Mouse (Mus musculus) urinary bladder, postnatal 4 days (tissue): ENCODE results near the gene Pclo.
A peak's percentile ranks its signal among the peaks of the same experiment; 100 is the strongest.
"Not testable (repeated sequence)": the region's sequence is repeated elsewhere in the genome, so short reads cannot be mapped to it uniquely, and the experiment has no call there.

Source experiments
- DNase-seq, 2 experiments: peaks; one replicate each; pipeline ENCODE4 v3.0.0; 2021 to 2022; ENCODE audit warnings: low spot score in 2 of 2

Pclo gene

GRCm38 (mm10) chr5:14514631-14515523, at the start of gene Pclo:
Pclo (plus strand) TSS chr5:14514918.
- DNase-seq = peak; percentile 73 to 77

- not testable (repeated sequence) for DNase-seq
Measured at GRCm38 (mm10) chr5:14494431-14494830, 20.3 kb upstream of the Pclo start.

GRCm38 (mm10) chr5:14508522-14508921, 6.2 kb upstream of the Pclo start:
- DNase-seq = no peak

- DNase-seq = no peak
Measured at GRCm38 (mm10) chr5:14509621-14510020, 5.1 kb upstream of the Pclo start.

GRCm38 (mm10) chr5:14518131-14518832, 3.6 kb downstream of the Pclo start:
- no peak for DNase-seq

- DNase-seq = no peak
Measured at GRCm38 (mm10) chr5:14522006-14522405, 7.3 kb downstream of the Pclo start.

GRCm38 (mm10) chr5:14526038-14526437, 11.3 kb downstream of the Pclo start:
- no peak for DNase-seq

GRCm38 (mm10) chr5:14527796-14528195, 13.1 kb downstream of the Pclo start:
- no peak for DNase-seq

- DNase-seq = no peak
Measured at GRCm38 (mm10) chr5:14531906-14532305, 17.2 kb downstream of the Pclo start.

GRCm38 (mm10) chr5:14539346-14539745, 24.6 kb downstream of the Pclo start:
- DNase-seq = no peak

- DNase-seq = no peak
Measured at GRCm38 (mm10) chr5:14539961-14540627, 25.4 kb downstream of the Pclo start.

GRCm38 (mm10) chr5:14575626-14576025, 60.9 kb downstream of the Pclo start:
- peak in 1 of 2 experiments; percentile 15 for DNase-seq

- DNase-seq = no peak
Measured at GRCm38 (mm10) chr5:14591479-14591878, 76.8 kb downstream of the Pclo start.

GRCm38 (mm10) chr5:14595426-14596013, 80.8 kb downstream of the Pclo start:
- DNase-seq = no peak

GRCm38 (mm10) chr5:14608318-14608717, 93.6 kb downstream of the Pclo start:
- no peak for DNase-seq

GRCm38 (mm10) chr5:14621146-14621545, 106.4 kb downstream of the Pclo start:
- no peak for DNase-seq

GRCm38 (mm10) chr5:14623360-14623759, 108.6 kb downstream of the Pclo start:
- DNase-seq = no peak

GRCm38 (mm10) chr5:14641260-14641659, 126.5 kb downstream of the Pclo start:
- DNase-seq = no peak

- DNase-seq = no peak
Measured at GRCm38 (mm10) chr5:14645856-14646255, 131.1 kb downstream of the Pclo start.

GRCm38 (mm10) chr5:14660637-14661036, 145.9 kb downstream of the Pclo start:
- no peak for DNase-seq

GRCm38 (mm10) chr5:14662180-14662579, 147.5 kb downstream of the Pclo start:
- no peak for DNase-seq

- no peak for DNase-seq
Measured at GRCm38 (mm10) chr5:14662603-14663002, 147.9 kb downstream of the Pclo start.
